Mouse (Mus musculus) adrenal gland, postnatal 25 days (tissue): ENCODE measurements around the gene Aldh1b1. TPM values are rescaled to one million over a fixed set of nuclear protein-coding genes. Genes with fewer than 3 reads are reported as not detected.

Experiments
- DNase-seq: peaks from one replicate; pipeline ENCODE4 v3.0.0; 2021; ENCODE audit warnings: mixed read lengths
- total RNA-seq: library from RNA; stranded (reverse); gene quantifications from 2 replicates; pipeline ENCODE4 v1.2.3, GENCODE M21; 2021

The Aldh1b1 gene
- total RNA-seq, 1 experiment from 2014 or later: 42.0 TPM

- DNase-seq: no peak
These were observed 27.6 kb downstream of the Aldh1b1 start, which contains the start of gene Igfbpl1 for GRCm38 (mm10) chr4:45826275-45827040. Gene Igfbpl1, minus strand, starts transcription at chr4:45826923.

GRCm38 (mm10) chr4:45829907-45830759, 31.3 kb downstream of the Aldh1b1 start:
- no peak for DNase-seq

- no peak for DNase-seq
These were observed 33.2 kb downstream of the Aldh1b1 start for GRCm38 (mm10) chr4:45831996-45832395.

GRCm38 (mm10) chr4:45833461-45833860, 34.6 kb downstream of the Aldh1b1 start:
- no peak for DNase-seq

GRCm38 (mm10) chr4:45844355-45844754, 45.5 kb downstream of the Aldh1b1 start:
- DNase-seq: peak; percentile 36

DNA sequence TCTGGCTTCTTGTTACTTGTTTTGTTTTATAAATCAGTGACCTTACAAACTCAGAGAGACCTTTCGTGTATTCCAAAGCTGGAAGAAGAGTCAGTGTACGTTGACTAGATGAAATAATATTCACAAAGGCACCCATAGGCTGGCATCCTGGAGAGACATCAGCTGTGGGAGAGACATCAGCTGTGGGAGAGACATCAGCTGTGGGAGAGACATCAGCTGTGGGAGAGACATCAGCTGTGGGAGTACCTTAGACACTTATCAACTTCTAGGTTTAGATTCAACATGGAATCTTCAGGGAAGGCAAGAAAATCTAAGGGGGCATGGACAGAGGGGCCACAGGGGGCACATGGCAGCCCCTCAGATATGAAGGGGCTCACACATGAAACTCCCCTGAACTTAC, 47.4 kb downstream of the Aldh1b1 start:
- DNase-seq: no peak

GRCm38 (mm10) chr4:45848109-45848824, 49.4 kb downstream of the Aldh1b1 start, which contains the start of gene Stra6l:
Gene Stra6l, plus strand, starts transcription at chr4:45848664.
- no peak for DNase-seq

DNA sequence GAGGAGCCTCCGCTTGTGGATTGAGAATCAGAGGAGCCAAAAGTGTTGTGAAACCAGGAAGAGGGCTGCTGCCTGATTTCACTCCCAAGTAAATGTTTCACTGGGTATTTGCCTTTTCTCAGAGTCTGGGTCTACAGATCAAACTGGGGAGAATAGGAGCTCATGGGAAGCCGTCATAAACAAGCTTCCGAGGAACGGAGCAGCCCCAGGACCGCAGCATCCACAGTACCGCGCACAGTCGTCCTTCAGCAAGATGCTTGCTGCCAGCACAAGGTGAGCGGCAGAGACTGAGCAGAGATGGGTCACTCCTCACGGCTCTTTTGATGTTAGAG, 50.0 kb downstream of the Aldh1b1 start:
- no peak for DNase-seq

- DNase-seq: no peak
These were observed 50.6 kb downstream of the Aldh1b1 start for GRCm38 (mm10) chr4:45849419-45849818.

GRCm38 (mm10) chr4:45851640-45852051, 52.8 kb downstream of the Aldh1b1 start:
- DNase-seq: peak; percentile 48

DNA sequence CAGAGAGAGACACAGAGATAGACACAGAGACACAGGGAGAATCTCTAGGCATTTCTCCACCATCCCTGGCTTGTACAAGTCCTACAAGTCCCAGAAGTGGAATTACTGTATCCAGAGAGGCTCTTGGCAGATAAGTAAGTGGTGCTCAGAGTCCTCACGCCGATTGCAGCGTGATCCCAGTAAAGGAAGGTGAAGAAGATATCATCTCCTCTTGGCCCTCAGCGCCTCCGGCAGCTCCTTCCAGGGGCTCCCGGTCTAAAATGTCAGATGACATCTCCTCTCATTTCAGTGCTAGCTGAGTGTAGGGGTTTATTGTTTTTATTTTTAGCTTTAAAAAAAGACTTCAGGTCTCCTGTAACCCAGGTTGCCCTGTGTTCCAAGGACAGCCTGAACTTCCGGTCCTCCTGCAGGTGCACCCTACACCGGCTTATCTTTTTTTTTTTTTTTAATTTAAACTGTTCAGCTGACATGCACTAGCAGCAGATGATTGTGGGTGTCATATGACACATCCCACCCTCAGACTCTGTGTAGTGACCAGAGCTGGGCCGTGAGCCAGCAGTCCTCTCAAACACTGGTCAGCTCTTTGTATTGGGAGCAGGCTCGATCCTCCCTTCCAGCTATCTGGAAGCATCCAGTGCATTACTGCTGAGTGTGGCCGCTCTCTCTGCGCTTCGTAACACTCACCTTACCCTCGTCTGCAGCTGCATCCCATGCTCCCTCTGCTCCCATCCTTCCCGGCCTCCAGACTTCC, 54.8 kb downstream of the Aldh1b1 start:
- DNase-seq: no peak

Other genes starting within 250 kb of the Aldh1b1 start
- not detected in 2 replicates for gene Igfbpl1, start 27.9 kb downstream of the Aldh1b1 start, total RNA-seq
- gene Stra6l, start 49.6 kb downstream of the Aldh1b1 start, total RNA-seq: 0.24 and 1.0 TPM in 2 replicates
- 0.18 and 0.38 TPM in 2 replicates for gene Ccdc180, start 91.3 kb downstream of the Aldh1b1 start, total RNA-seq
- gene Tdrd7, start 166.3 kb downstream of the Aldh1b1 start, total RNA-seq: 24.9 and 31.2 TPM in 2 replicates
- 2.1 and 5.2 TPM in 2 replicates for gene Tmod1, start 239.9 kb downstream of the Aldh1b1 start, total RNA-seq